Mouse (Mus musculus): Measurements from ENCODE around the gene Phc2. TPM values are rescaled to one million over a fixed set of nuclear protein-coding genes. Genes with fewer than 3 reads are reported as not detected.
A peak's percentile ranks its signal among the peaks of the same experiment; 100 is the strongest.
"Not testable (repeated sequence)": the region's sequence is repeated elsewhere in the genome, so short reads cannot be mapped to it uniquely, and the experiment has no call there.

Phc2 gene
- 10 to 100 TPM; 26.8 to 38.7 (median 30.2) TPM for total RNA-seq (2022)

DNA sequence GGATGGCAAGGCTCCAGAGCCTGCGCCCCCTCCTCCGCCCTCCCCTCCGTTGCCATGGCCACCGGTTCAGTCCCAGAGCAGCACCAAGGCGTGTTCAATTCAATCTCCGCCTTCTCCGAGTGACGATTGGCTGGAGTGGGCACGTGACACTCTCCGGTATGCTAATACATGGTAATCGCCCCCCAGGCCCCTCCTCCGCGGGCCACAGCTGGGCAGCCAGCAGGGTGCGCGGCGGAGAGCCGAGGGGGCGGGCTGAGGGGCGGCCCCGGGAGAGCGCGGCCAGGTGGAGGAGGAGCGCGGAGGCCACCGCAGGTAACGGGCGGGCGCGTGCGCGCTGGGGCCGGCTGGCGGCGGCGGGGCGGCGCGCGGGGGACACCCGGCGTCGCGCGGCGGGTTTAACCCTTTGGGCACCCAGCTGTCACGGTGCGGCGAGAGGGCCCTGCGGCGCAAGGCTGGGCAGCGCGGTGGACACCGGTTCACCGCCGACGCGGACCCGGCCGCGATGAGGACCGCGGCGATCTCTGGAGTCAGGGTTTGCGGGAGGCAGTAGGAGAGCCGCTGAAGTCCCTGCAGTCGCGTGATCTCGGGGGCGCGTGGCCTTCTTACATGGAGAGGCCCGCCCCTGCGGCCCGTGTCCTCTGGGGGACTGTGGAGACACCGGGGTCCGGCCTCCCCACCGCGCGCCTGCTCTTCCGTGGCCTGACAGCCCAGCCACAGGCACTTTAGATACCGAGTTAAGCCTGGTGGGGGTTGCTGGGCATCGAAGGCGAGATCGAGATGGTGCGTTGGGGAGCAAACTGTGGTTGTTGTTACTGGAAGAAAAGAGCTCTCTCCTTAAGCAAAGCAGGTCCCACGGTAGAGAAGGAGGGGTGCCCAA, at the start of gene Phc2:
Gene Phc2 (plus strand): TSS at position 198 of the 877 bp plus-strand sequence.
- peak; percentile 81 for DNase-seq (ENCODE audit: low spot score)

DNA sequence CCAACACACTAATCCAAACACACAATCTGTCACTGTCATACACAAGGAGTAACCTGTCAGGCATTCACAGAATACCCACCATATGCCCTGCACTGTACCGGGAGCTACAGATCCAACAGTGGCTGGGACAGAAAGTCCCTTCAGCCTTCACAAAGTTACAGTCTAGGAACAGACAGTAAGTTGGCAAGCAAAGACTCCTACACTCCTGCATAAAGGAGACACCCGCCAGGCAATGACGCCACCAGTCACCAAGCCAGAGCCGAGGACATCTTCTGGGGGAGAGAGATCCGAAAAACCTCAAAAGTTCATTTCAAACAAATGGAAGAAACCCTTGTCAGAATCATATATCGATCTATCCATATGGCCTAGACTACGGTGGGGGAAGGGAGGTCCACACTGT, 47.9 kb upstream of the Phc2 start:
- no peak for DNase-seq (ENCODE audit: low spot score)

DNA sequence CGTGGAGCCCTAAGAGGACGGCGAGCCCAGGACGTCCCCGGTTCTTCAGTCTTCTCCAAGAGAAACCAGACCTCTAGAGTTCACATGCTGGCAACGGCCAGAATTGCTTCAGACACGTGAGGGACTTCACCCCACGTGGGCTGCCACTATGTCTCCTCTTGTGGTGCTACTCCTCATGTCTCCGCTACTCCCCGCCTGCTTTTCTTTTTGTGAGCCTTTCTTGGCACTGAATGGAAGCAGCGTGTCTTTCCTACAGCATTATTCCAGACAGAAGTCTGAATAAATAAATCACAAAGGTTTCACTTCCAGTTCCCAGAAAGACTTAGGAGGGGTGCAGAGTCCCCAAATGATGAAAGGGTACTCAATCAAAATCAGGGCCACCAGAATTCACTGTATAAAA, 46.8 kb upstream of the Phc2 start:
- DNase-seq (ENCODE audit: low spot score) = no peak

DNA sequence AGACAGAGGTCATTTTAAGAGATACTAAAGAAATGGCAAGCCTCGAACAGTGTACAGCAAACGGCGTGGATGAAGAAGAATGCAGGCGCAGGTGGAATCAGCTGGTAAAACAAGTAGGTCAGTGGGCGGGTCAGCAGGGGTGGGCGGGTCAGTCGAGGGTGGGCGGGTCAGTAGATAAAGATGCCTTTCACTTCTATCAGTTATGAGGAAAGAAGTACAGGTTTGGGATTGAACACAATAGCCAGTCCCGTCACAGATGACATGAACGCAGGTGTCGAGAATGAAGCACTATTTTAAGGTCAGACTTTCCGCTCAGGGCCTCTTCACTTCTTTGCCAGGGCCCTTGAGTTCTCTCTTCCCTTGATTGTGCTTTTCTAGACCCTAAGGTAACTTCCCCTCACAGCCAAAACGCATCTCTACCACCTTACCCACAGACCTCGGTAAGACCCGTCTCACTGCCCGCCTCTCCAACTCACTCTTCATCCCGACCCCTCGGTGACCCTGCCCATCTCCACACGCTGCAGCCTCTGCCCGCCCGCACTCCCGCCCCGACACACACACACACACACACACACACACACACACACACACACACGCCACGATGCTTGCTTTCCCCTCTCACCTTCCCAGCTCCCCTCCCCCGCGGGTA, 45.1 kb upstream of the Phc2 start:
- no peak for DNase-seq (ENCODE audit: low spot score)

DNA sequence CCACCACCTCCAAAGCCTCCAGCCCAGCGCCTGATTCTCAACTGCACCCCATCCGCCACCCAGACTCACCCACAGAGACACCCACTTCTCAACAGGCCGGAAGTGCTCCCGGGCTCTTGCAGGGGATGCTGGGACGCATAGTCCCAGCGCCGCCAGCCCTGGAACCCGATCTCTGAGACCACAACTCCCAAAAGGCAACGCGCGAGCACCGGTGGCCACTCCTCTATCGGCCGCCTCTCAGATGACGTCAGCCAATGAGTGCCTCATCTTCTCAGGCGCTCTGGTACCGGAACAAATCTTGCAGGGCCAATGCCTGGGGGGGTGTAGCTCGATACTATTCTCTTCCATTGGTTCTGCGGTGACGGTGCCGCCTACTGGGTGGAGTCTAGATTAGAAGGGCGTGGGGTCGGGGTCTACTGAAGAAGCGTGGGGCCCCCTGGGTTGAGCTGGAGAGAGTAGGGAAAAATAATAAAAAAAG, 44.5 kb upstream of the Phc2 start, which contains the start of gene Zscan20:
Gene Zscan20 (minus strand): TSS at position 174 of the 478 bp plus-strand sequence.
- peak; percentile 96 for DNase-seq (ENCODE audit: low spot score)

DNA sequence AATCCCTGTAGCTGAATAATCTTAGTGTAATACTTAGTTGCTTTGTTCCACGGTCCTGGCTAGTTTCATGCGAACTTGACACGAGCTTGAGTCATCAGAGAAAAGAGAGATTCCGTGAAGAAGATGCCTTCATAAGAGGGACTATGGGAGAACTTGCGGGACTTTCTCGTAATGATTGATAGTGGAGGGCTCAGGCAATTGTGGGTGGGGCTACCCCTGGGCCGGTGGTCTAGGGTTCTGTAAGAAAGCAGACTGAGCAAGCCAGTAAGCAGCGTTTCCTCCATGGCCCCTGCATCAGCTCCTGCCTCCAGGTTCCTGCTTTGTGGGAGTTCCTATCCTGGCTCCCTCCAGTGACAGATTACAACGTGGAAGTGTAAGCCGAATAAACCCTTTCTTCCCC, 43.8 kb upstream of the Phc2 start:
- no peak for DNase-seq (ENCODE audit: low spot score)

DNA sequence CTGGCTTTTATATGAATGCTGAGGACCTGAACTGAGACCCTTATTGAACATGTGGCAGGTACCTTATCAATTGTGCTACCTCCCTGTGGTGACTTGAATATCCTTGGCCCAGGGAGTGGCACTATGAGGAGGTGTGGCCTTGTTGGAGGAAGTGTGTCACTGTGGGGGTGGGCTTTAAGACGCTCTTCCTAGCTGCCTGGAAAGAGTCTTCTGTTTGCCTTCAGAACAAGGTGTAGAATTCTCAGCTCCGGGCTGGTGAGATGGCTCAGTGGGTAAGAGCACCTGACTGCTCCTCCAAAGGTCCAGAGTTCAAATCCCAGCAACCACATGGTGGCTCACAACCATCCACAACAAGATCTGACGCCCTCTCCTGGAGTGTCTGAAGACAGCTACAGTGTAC, 42.8 kb upstream of the Phc2 start:
- not testable (repeated sequence) for DNase-seq (ENCODE audit: low spot score)

DNA sequence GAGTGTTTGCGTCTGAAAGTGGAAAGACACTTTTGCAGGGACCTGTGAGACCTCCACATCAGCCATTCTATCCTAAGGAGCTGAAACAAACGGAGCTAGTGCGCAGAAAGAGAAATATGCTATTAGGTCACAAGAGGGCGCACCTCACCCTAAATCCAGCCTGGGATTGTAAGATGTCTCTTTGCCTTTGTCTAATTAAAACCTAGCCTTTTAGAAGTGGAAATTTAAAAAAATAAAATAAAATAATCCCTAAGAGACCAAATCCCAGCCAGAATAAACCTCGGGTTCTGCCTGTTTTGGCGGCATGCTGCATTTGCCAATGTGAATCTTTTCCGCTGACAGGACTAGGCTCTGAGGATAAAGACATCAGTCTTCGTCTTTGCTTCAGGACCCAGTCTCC, 41.2 kb upstream of the Phc2 start:
- peak; percentile 35 for DNase-seq (ENCODE audit: low spot score)

DNA sequence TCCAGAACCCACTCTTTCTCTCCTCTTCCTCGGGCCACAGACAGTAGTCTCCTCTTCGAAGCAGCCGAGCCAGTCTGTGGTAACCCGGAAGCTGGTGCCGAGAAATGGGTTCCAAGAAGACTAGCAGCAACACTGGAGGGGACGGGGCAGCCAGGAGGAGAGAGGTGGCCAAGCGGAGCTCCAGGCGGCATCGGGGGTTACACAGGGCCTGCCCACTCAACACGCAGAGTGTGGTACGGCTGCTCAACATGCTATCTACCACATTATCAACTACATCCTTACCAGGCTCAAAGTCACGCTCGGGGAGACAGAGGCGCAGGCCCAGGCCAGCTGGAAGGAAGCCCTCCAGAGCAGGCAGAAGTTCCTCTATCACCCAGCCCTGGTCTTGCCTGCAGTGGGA, 38.7 kb upstream of the Phc2 start:
- DNase-seq (ENCODE audit: low spot score) = no peak

DNA sequence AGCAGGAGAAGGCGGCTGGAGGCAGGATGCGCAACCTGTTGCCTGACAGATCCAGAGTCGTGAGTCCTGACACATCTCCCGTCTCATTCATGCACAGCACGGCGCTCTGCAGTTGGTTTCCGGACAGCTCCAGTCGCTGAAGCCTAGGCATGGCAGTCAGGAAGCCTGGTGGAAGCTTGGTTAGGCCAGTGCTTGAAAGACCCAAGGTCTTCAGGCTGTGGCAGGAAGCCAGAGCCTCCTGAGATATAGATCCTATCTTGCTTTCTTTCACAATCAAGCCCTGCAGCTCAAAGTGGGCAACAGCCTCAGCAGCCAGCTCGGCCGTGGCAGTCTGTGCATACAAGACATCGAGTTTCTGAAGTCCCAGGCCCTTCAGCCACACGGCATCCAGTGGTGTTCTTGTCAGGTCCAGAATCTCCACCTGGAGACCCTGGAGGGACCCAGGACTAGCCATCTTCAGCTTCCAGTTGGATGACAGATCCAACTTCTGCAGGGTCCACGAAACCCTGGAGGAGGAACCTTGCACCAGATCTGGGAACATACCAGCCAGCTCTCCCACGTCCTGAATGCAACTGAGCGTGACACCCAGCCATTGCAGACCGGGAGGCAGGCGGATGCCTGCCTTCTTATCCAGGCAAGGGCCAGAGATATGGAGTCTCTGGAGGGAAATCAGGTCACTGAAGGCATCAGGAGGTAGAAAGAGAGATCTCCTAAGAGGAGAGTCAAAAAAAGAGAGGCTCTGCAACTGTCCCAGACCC, 37.0 kb upstream of the Phc2 start:
- no peak for DNase-seq (ENCODE audit: low spot score)

DNA sequence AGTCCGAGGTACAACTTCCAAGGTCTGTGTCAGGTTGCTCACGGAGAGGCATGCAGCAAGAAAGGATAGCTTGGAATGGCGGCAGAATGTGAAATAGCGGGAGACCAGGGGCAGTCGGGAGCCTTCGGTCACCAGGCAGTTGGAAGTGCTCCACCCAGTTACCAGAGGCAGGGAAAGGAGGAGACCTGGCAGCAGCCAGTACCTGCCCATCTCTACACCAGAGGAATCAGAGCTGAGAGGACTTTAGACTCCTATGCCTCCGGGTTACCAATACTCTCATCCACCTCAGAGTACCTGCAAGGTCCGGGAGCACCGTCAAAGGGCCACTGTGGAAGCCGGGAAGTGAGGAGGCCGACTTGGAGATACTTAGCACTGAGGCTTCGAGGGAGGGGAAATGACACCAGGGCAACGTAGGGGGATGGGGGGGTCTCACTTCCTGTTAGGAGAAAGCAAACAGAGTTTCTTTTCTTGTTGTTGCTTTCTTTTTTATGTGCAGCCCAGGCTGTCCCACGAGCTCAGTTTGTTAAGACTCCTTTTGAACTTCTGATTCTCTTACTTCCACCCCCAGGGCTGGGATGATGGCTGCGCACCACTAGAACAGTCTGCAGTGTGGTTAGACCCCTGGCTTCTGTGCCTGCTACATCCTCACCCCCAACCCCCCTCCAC, 36.1 kb upstream of the Phc2 start, which contains the start of gene Tlr12:
Gene Tlr12 (minus strand): TSS at position 374 of the 666 bp plus-strand sequence.
- DNase-seq (ENCODE audit: low spot score) = no peak

DNA sequence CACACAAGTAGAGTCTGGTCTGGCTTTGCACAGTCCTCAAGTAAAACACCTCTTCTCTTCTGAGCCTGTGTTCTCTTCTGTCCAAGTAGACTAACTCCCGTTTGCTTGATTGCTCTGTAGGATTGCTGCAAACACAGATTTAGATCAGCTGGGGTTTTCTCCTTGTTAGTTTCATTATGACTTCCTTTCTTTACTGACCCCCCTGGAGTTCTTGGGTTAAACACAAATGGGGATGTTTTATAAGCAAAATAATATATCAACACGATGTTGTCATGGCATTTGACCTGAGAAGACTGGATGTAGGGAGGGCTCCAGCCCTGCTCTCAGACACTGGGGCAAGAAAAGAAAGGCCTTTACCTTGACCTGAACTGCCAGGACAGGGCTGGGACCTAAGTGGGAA, 35.5 kb upstream of the Phc2 start:
- DNase-seq (ENCODE audit: low spot score) = no peak

DNA sequence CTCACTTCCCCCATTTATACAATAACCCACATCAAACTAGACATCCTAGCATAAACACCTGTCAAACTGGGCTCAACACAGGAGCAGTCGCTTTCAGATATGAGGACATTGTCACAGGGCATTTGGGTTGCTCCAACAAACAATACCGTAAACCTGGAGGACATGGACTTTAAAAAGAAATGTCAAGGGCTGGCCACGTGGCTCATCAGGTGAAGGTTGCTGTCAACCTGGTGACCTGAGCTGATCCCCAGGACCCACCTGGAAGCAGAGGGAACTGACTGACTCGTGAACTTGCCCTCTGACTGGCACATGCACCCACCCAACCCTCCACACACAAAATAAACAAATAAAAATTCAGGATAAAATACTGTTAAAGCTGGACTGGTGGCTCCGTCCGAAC, 33.9 kb upstream of the Phc2 start:
- DNase-seq (ENCODE audit: low spot score) = no peak

DNA sequence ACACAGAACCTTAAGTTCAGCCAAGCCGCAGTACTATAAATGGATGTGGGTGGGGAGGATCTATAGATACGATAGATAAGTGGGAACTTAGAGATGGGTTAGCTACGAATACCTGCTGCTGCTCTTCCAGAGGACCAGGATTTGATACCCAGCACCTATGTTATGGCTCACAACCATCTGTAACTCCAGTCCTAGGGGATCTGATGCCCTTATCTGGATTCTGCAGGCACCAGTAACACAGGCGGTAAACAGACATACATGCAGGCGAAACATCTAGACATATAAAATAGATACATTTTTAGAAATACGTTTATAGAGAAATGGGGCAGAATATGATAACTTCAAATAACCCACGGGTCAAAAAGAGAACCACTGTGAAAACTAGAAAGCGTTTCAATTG, 33.4 kb upstream of the Phc2 start:
- DNase-seq (ENCODE audit: low spot score) = no peak

DNA sequence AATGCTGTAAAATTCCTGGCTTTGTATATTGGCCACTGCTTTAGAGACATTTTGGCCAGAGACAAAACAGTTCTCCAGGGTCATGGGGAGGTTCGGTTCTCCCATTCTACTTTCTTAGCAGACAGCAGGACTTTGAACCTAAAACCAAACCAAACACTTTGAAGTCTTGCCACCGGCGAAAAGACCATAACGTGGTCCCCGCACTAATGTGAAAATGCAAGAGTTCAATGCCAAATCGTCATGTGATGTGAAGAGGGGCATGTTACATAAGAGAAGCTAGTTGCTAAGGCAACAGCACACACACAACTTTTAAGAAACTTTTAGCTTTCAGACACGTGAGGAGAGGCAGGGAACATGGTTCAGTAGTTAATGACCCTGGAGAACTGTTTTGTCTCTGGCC, 19.1 kb upstream of the Phc2 start:
- no peak for DNase-seq (ENCODE audit: low spot score)

DNA sequence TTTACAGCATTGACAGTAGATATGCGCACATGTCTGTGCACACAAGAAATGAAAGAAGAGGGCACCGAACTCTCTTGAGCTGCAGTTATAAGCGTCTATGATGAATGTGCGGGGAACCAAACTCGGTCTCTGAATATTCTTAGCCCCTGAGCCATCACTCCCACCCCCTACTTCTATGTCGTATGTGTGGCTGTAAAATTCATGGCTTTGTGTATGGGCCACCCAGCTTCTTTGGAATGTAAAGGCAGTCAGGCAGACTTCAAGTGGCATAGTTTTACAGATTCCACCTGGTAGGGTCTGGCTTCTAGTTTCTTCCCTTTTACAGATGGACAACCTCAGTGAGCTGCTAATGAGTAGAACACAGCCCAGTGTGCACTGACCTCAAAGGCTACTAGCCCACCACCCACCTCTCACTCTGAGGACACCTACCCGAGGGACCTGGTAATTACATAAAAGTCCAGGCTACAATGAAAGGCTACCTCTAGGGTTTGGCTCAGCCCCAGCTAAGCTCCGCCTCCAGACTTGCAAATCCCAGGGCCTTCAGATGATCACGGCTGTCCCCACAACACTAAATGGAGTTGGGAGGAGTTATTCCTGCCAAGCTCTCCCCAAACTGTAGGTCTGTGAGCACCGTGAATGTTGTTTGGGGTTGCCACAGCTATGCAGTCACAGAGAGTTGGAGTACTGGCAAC, 18.5 kb upstream of the Phc2 start:
- DNase-seq (ENCODE audit: low spot score) = no peak

DNA sequence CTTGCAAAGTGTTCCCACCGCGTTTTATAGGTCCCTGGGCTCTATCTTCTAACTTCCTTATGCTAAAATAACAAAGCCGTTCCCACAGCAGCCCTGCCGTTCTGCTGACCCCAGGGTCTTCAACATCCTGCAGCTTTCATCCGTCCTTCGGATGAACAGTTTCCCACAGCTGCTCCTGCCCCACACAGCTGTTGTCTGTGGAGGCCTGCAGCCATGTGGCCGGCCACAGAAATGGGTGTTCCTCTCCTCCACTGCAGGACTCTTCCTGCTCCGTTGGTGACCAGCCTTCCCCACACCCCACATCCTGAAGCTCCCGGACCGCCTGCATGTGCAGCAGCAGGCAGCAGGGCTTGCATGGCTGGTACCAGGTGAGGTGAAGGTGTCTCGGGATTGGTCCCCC, 17.3 kb upstream of the Phc2 start:
- DNase-seq (ENCODE audit: low spot score) = no peak

DNA sequence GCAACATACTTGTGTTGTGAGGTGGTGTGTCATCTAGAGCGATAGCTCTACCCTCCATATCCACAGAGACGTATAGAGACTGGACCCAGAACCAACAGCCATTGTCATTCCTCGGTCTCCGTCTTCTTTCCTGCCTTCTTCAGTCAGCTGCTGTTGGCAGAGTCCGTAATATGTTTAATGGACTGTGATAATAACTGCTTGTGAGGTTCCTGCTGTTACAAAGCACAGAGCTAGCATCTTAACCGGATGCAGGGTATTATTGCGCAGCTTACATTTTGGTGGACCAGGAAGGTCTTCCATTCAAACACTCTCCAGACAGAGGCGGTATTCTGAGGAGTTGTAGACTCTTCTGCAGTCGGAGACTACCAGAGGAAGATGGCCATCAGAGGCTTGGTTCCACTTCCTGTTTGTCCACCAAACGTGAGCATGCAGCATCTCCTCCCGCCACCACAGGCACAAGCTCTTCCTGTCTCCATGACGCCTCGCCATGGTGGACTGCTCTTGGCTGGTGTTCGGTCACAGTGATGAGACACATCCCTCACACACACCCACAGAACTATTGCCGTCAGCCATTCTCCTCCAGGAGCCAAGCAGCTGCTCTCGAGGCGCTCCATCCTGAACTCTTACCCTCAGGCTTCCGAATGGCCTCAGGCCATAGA, 16.1 kb upstream of the Phc2 start:
- DNase-seq (ENCODE audit: low spot score) = no peak

DNA sequence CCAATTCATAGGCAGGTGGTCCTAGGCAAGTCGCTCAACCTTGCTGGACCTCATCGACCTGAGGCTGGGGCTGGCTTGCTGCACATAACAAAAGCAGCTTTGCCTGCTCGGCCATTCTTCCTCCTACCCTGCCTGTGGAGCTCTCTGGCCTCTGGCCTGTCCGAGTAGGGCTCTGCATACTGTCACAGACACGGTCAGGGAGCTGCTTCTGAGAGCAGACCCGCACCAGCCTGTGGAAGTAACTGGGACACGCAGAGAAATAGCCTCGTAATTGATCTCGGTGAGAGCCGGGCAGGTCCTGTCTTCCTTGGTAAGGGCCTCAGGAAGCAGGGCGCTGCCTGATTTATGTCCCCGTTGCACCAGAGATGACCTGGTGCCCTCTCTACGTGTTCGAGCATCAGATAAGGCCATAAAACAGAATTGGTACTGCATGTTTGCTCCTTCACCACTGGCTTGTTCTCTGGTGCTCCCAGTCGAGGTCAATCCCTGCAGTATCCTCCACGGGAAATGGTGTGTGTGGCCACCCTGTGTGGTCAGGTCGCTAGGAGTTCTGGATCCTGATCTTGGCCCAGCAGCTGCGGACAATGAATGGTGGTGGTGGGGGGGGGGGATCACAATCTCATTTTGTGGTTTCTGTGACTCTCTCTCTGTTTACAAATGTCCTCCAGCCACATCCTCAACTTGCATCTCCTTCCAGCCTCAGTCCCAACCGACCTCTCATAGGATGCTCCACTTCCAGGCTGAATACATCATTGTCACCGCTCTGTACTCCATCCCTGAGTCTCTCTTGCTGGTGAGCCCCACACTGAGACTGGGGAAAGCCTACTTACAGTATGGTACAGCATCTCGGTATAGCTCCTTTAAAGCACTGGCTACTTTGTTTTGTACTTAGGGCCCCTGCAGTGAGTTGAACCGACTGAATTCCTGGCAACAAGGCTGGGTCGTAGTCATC, 12.5 kb upstream of the Phc2 start:
- DNase-seq (ENCODE audit: low spot score) = no peak

Data from heart, adult 8-10 months (tissue).